Mouse (Mus musculus) CH12.LX (cell line): Measurements from ENCODE around the gene Ntn1. TPM values are rescaled to one million over a fixed set of nuclear protein-coding genes. Genes with fewer than 3 reads are reported as not detected.

Source experiments
- DNase-seq: peaks from one replicate; pipeline ENCODE4 v3.0.0-alpha.2; 2013; ENCODE audit errors: extremely low read depth
- H3K27ac ChIP-seq: 2 replicates; pipeline ENCODE4 v1.5.1; 2012; ENCODE audit warnings: low read depth, mild to moderate bottlenecking, control low read depth, moderate library complexity; ENCODE audit not compliant: insufficient read depth
- H3K27me3 ChIP-seq: replicated peaks from 2 replicates; pipeline ENCODE3; 2012; ENCODE audit warnings: inconsistent platforms
- H3K36me3 ChIP-seq, 2 experiments: replicated peaks in 1 of 2; 2 replicates each; pipeline versions ENCODE3 to v1.6.1; 2012; ENCODE audit warnings: inconsistent platforms in 1 of 2, low read length in 1 of 2, mild to moderate bottlenecking in 1 of 2, mixed read lengths in 1 of 2, moderate library complexity in 1 of 2; ENCODE audit not compliant: control insufficient read depth in 1 of 2, insufficient read depth in 1 of 2
- H3K4me1 ChIP-seq, 2 experiments: 2 replicates each; pipeline ENCODE4 v1.6.1; 2012; ENCODE audit warnings: inconsistent platforms in 1 of 2, moderate library complexity in 1 of 2; ENCODE audit not compliant: insufficient read depth in 2 of 2, control insufficient read depth in 1 of 2
- H3K4me2 ChIP-seq: 2 replicates; pipeline ENCODE4 v1.6.1; 2012; ENCODE audit warnings: low read depth, mild to moderate bottlenecking, control low read depth; ENCODE audit not compliant: poor library complexity, insufficient read depth, severe bottlenecking
- H3K4me3 ChIP-seq, 3 experiments: fragments of 150-350 bp in 1 of 3; sonication (generic) in 1 of 3; replicated peaks in 1 of 3; 2 replicates each; pipeline versions ENCODE3 to v1.5.1; 2011 to 2012; ENCODE audit warnings: low read depth in 2 of 3, low read length in 2 of 3, mild to moderate bottlenecking in 2 of 3, moderate library complexity in 2 of 3, control low read depth in 1 of 3, improper control_type of control experiment in 1 of 3, inconsistent platforms in 1 of 3, mixed read lengths in 1 of 3; ENCODE audit not compliant: poor library complexity in 1 of 3
- H3K79me2 ChIP-seq: replicated peaks from 2 replicates; pipeline ENCODE4 v1.6.1; 2012; ENCODE audit warnings: mild to moderate bottlenecking, moderate library complexity; ENCODE audit not compliant: control insufficient read depth, poor library complexity, insufficient read depth, severe bottlenecking; ENCODE audit errors: extremely low read depth
- H3K9ac ChIP-seq: 2 replicates; pipeline ENCODE4 v1.6.1; 2012; ENCODE audit warnings: low read depth, mild to moderate bottlenecking, control low read depth, moderate library complexity; ENCODE audit not compliant: insufficient read depth
- H3K9me3 ChIP-seq: replicated peaks from 2 replicates; pipeline ENCODE3; 2012; ENCODE audit warnings: low read length, inconsistent platforms, mixed read lengths
- CHD1 ChIP-seq: IDR thresholded peaks from 2 replicates; pipeline ENCODE4 v1.6.1; 2012; ENCODE audit warnings: low read depth, low read length, improper control_type of control experiment, inconsistent platforms
- CHD2 ChIP-seq: IDR thresholded peaks from 2 replicates; pipeline ENCODE4 v1.6.1; 2011; ENCODE audit warnings: low read length, improper control_type of control experiment
- CTCF ChIP-seq, 2 experiments: IDR thresholded peaks in 1 of 2; conservative IDR thresholded peaks in 1 of 2; 2 replicates each; pipeline ENCODE4 v1.5.1; 2011 to 2012; ENCODE audit warnings: low read depth in 2 of 2, low read length in 2 of 2, improper control_type of control experiment in 1 of 2, inconsistent platforms in 1 of 2, mild to moderate bottlenecking in 1 of 2, moderate library complexity in 1 of 2
- EP300 ChIP-seq: IDR thresholded peaks from 2 replicates; pipeline ENCODE4 v1.6.1; 2011; ENCODE audit warnings: low read length, improper control_type of control experiment
- GABPA ChIP-seq: IDR thresholded peaks from 2 replicates; pipeline ENCODE4 v1.6.1; 2012; ENCODE audit warnings: low read depth, low read length, improper control_type of control experiment, inconsistent platforms; ENCODE audit not compliant: insufficient replicate concordance
- HCFC1 ChIP-seq: IDR thresholded peaks from 2 replicates; pipeline ENCODE4 v1.6.1; 2012; ENCODE audit warnings: low read depth, mild to moderate bottlenecking, inconsistent platforms, low read length, improper control_type of control experiment
- JUN ChIP-seq: IDR thresholded peaks from 2 replicates; pipeline ENCODE4 v1.6.1; 2011; ENCODE audit warnings: low read depth, mild to moderate bottlenecking, low read length, improper control_type of control experiment, moderate library complexity; ENCODE audit not compliant: insufficient read depth
- JUND ChIP-seq: conservative IDR thresholded peaks from 2 replicates; pipeline ENCODE4 v1.6.1; 2011; ENCODE audit warnings: low read depth, low read length, improper control_type of control experiment
- MAFK ChIP-seq: IDR thresholded peaks from 2 replicates; pipeline ENCODE4 v1.6.1; 2011; ENCODE audit warnings: low read length, improper control_type of control experiment; ENCODE audit not compliant: insufficient replicate concordance
- MAX ChIP-seq: IDR thresholded peaks from 2 replicates; pipeline ENCODE4 v1.6.1; 2011; ENCODE audit warnings: low read length, improper control_type of control experiment
- MEF2A ChIP-seq: IDR thresholded peaks from 2 replicates; pipeline ENCODE4 v1.6.1; 2014; ENCODE audit warnings: low read depth, mild to moderate bottlenecking, inconsistent platforms, low read length, improper control_type of control experiment, borderline replicate concordance
- MXI1 ChIP-seq: IDR thresholded peaks from 2 replicates; pipeline ENCODE4 v1.6.1; 2011; ENCODE audit warnings: mild to moderate bottlenecking, low read depth, low read length, improper control_type of control experiment
- MYC ChIP-seq: IDR thresholded peaks from 2 replicates; pipeline ENCODE4 v1.6.1; 2011; ENCODE audit warnings: low read depth, mild to moderate bottlenecking, improper control_type of control experiment, low read length
- NELFE ChIP-seq: IDR thresholded peaks from 2 replicates; pipeline ENCODE4 v1.6.1; 2011; ENCODE audit warnings: low read depth, low read length, improper control_type of control experiment
- NRF1 ChIP-seq: IDR thresholded peaks from 2 replicates; pipeline ENCODE4 v1.6.1; 2014; ENCODE audit warnings: low read depth, mild to moderate bottlenecking, inconsistent platforms, low read length, improper control_type of control experiment, moderate library complexity
- PAX5 ChIP-seq: IDR thresholded peaks from 2 replicates; pipeline ENCODE4 v1.6.1; 2012; ENCODE audit warnings: low read length, inconsistent platforms, mixed read lengths
- POLR2AphosphoS2 ChIP-seq: IDR thresholded peaks from 2 replicates; pipeline ENCODE4 v1.6.1; 2011; ENCODE audit warnings: low read depth, low read length, improper control_type of control experiment
- RAD21 ChIP-seq: IDR thresholded peaks from 2 replicates; pipeline ENCODE4 v1.6.1; 2011; ENCODE audit warnings: low read depth, mild to moderate bottlenecking, low read length, improper control_type of control experiment, moderate library complexity
- RCOR1 ChIP-seq: conservative IDR thresholded peaks from 2 replicates; pipeline ENCODE4 v1.6.1; 2012; ENCODE audit warnings: low read depth, mild to moderate bottlenecking, inconsistent platforms, low read length, improper control_type of control experiment
- SIN3A ChIP-seq: IDR thresholded peaks from 2 replicates; pipeline ENCODE4 v1.6.1; 2012; ENCODE audit warnings: low read length, improper control_type of control experiment, inconsistent platforms
- SMC3 ChIP-seq: IDR thresholded peaks from 2 replicates; pipeline ENCODE4 v1.6.1; 2011; ENCODE audit warnings: low read depth, low read length, improper control_type of control experiment
- TBP ChIP-seq: conservative IDR thresholded peaks from 2 replicates; pipeline ENCODE4 v1.6.1; 2011; ENCODE audit warnings: low read depth, low read length, improper control_type of control experiment
- UBTF ChIP-seq: IDR thresholded peaks from 2 replicates; pipeline ENCODE4 v1.6.1; 2012; ENCODE audit warnings: low read depth, mild to moderate bottlenecking, inconsistent platforms, low read length, improper control_type of control experiment, moderate library complexity
- USF1 ChIP-seq: IDR thresholded peaks from 2 replicates; pipeline ENCODE4 v1.6.1; 2014; ENCODE audit warnings: low read depth, mild to moderate bottlenecking, inconsistent platforms, low read length, improper control_type of control experiment
- USF2 ChIP-seq: conservative IDR thresholded peaks from 2 replicates; pipeline ENCODE4 v1.6.1; 2011; ENCODE audit warnings: low read depth, low read length, improper control_type of control experiment
- ZMIZ1 ChIP-seq: IDR thresholded peaks from 2 replicates; pipeline ENCODE4 v1.6.1; 2012; ENCODE audit warnings: low read depth, mild to moderate bottlenecking, inconsistent platforms, low read length, improper control_type of control experiment
- ZNF384 ChIP-seq: IDR thresholded peaks from 2 replicates; pipeline ENCODE4 v1.6.1; 2012; ENCODE audit warnings: low read depth, low read length, improper control_type of control experiment, inconsistent platforms
- dilution Hi-C: fragments of 300-500 bp; cut with MboI; formaldehyde crosslinking; loops from 2 replicates; pipeline ENCODE4 v1.14.3; 2020; ENCODE audit warnings: low sequenced_read_pairs; ENCODE audit not compliant: extremely low pct_unique_long_range_greater_than_20kb, extremely low pct_ligation_motif_present
- in situ Hi-C: fragments of 300-500 bp; cut with MboI; formaldehyde crosslinking; loops from 3 replicates; pipeline ENCODE4 v1.14.3; 2019; ENCODE audit warnings: low sequenced_read_pairs, low pct_ligation_motif_present, low pct_unique_long_range_greater_than_20kb, mixed read lengths
- polyA plus RNA-seq: library from polyadenylated mRNA; unstranded; fragments of >175 nt; gene quantifications from 2 replicates; pipeline ENCODE4 v1.2.1, GENCODE M21; 2012; ENCODE audit warnings: low read depth; ENCODE audit not compliant: insufficient read length
- total RNA-seq, 2 experiments: library from RNA; depleted of rRNA; stranded (reverse); fragments of 300-350 nt in 1 of 2; fragments of >200 nt in 1 of 2; gene quantifications; 2 replicates each; pipeline ENCODE4 v1.2.3; 2012 to 2014

The Ntn1 gene
- total and polyA plus RNA-seq, 3 experiments: 0.54 to 1.2 (median 0.59) TPM

DNA sequence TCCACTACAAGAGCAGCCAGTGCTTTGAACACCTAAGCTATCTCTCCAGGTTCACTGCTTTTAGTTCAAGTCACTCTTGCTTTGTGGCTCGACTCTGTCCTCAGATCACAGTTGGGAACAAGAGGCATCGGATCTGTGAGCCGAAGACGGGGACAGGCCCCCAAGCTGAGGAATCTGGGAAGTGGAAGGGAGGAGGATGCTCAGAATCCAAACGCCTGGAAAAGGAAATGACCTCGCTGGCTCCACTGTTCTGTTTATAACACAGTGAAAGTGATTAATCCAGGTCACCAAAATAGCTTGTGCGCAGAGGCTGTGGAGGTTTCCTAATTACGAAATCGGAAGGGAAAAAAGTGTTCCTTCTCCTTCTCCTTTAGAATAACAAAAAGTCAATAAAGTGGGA, 56.4 kb downstream of the Ntn1 start:
- H3K4me1 ChIP-seq: no peaks in the 10 kb centered on the region
- H3K27ac ChIP-seq: no peak overlapping the region
- no peaks in the 10 kb centered on the region for H3K79me2 ChIP-seq
- H3K4me2 ChIP-seq: no peak overlapping the region
- H3K36me3 ChIP-seq: no peaks in the 10 kb centered on the region
- in situ Hi-C loops: no loop called here
- no peak overlapping the region for H3K9ac ChIP-seq
- peaks cover 2% of the 10 kb centered on the region for H3K27me3 ChIP-seq
- no peaks in the 10 kb centered on the region for H3K9me3 ChIP-seq
- no peak overlapping the region for H3K4me3 ChIP-seq
- dilution Hi-C loops: no loop called here
- no peak for DNase-seq
- TF ChIP-seq TBP (no peak), RAD21 (no peak), CHD2 (no peak), JUN (no peak), MYC (no peak), PAX5 (no peak), MXI1 (no peak), NRF1 (no peak), MAX (no peak), RCOR1 (no peak), NELFE (no peak), GABPA (no peak), SIN3A (no peak), USF1 (no peak), JUND (no peak), UBTF (no peak)

- dilution Hi-C loops: no loop called here
- Histone ChIP-seq H3K4me1 (no peaks in the 10 kb centered on the region), H3K27ac (no peak overlapping the region), H3K4me2 (no peak overlapping the region), H3K4me3 (no peak overlapping the region), H3K36me3 (no peaks in the 10 kb centered on the region), H3K9ac (no peak overlapping the region), H3K79me2 (no peaks in the 10 kb centered on the region), H3K9me3 (no peaks in the 10 kb centered on the region), H3K27me3 (no peaks in the 10 kb centered on the region)
- in situ Hi-C loops: no loop called here
- no peak for DNase-seq
- no peak for TF ChIP-seq CHD2
These were observed 57.9 kb downstream of the Ntn1 start for GRCm38 (mm10) chr11:68342761-68343160.

- Histone ChIP-seq H3K9ac (no peak overlapping the region), H3K4me1 (no peaks in the 10 kb centered on the region), H3K4me2 (no peak overlapping the region), H3K27me3 (no peaks in the 10 kb centered on the region), H3K79me2 (no peaks in the 10 kb centered on the region), H3K36me3 (no peaks in the 10 kb centered on the region), H3K4me3 (no peak overlapping the region), H3K27ac (no peak overlapping the region), H3K9me3 (no peaks in the 10 kb centered on the region)
- DNase-seq: no peak
- TF ChIP-seq POLR2AphosphoS2 (no peak), HCFC1 (no peak), CHD1 (no peak), ZMIZ1 (no peak), ZNF384 (no peak), SMC3 (no peak), UBTF (no peak), EP300 (no peak), SIN3A (no peak), USF1 (no peak), MAX (no peak), JUN (no peak), CTCF (conservative IDR thresholded peaks at IDR 0.05 in 1 of 2, IDR thresholded peaks at IDR 0.05 in 1 of 2; ENCODE audit: low read depth in 2 of 2, low read length in 2 of 2) (no peak), MEF2A (no peak), MAFK (no peak), USF2 (no peak)
- dilution Hi-C loops (no loop called here), in situ Hi-C loops (no loop called here)
These were observed 58.6 kb downstream of the Ntn1 start for GRCm38 (mm10) chr11:68342003-68342400.
